Mouse (Mus musculus) MEL (cell line): ENCODE results near the gene Gm38394. TPM values are rescaled to one million over a fixed set of nuclear protein-coding genes. Genes with fewer than 3 reads are reported as not detected.

Source experiments
- DNase-seq: peaks from one replicate; pipeline ENCODE4 v3.0.0; 2011; ENCODE audit warnings: low read depth, low spot score
- H3K27ac ChIP-seq: 2 replicates; pipeline ENCODE4 v1.5.1; 2012; ENCODE audit warnings: low read depth, mild to moderate bottlenecking, control low read depth, low read length, moderate library complexity; ENCODE audit not compliant: control insufficient read depth
- H3K27me3 ChIP-seq, 2 experiments: fragments of 150-350 bp in 1 of 2; sonication (generic) in 1 of 2; 2 replicates each; pipeline ENCODE4 v1.6.1; 2012; ENCODE audit warnings: low read length in 2 of 2, mild to moderate bottlenecking in 2 of 2, improper control_type of control experiment in 1 of 2, moderate library complexity in 1 of 2; ENCODE audit not compliant: insufficient read depth in 2 of 2, control insufficient read depth in 1 of 2
- H3K36me3 ChIP-seq, 2 experiments: 2 replicates each; pipeline ENCODE4 v1.6.1; 2012 to 2014; ENCODE audit warnings: low read length in 2 of 2, improper control_type of control experiment in 1 of 2, inconsistent platforms in 1 of 2, mild to moderate bottlenecking in 1 of 2; ENCODE audit not compliant: insufficient read depth in 2 of 2, control insufficient read depth in 1 of 2
- H3K4me1 ChIP-seq, 2 experiments: fragments of 150-350 bp in 1 of 2; sonication (generic) in 1 of 2; 2 replicates each; pipeline ENCODE4 v1.6.1; 2012; ENCODE audit warnings: low read length in 2 of 2, improper control_type of control experiment in 1 of 2, mild to moderate bottlenecking in 1 of 2; ENCODE audit not compliant: insufficient read depth in 2 of 2, control insufficient read depth in 1 of 2
- H3K4me3 ChIP-seq, 2 experiments: fragments of 150-350 bp in 1 of 2; sonication (generic) in 1 of 2; 2 replicates each; pipeline ENCODE4 v1.5.1; 2012; ENCODE audit warnings: low read depth in 2 of 2, low read length in 2 of 2, mild to moderate bottlenecking in 2 of 2, moderate library complexity in 2 of 2, control low read depth in 1 of 2, improper control_type of control experiment in 1 of 2; ENCODE audit not compliant: control insufficient read depth in 1 of 2, insufficient read depth in 1 of 2
- H3K79me2 ChIP-seq: 2 replicates; pipeline ENCODE4 v1.6.1; 2012; ENCODE audit warnings: mild to moderate bottlenecking, low read length, moderate library complexity; ENCODE audit not compliant: control insufficient read depth, poor library complexity, insufficient read depth
- H3K9ac ChIP-seq: 2 replicates; pipeline ENCODE4 v1.6.1; 2012; ENCODE audit warnings: low read depth, mild to moderate bottlenecking, control low read depth, low read length, moderate library complexity; ENCODE audit not compliant: control insufficient read depth, poor library complexity, severe bottlenecking
- H3K9me3 ChIP-seq: fragments of 150-350 bp; sonication (generic); replicated peaks from 2 replicates; pipeline ENCODE4 v1.6.1; 2012; ENCODE audit warnings: mild to moderate bottlenecking, low read length, improper control_type of control experiment, moderate library complexity; ENCODE audit not compliant: insufficient read depth
- CTCF ChIP-seq, 3 experiments: IDR thresholded peaks in 2 of 3; conservative IDR thresholded peaks in 1 of 3; 2 replicates each; pipeline ENCODE4 v1.5.1; 2011 to 2012; ENCODE audit warnings: low read length in 3 of 3, low read depth in 2 of 3, mild to moderate bottlenecking in 2 of 3, improper control_type of control experiment in 1 of 3, inconsistent platforms in 1 of 3, mixed read lengths in 1 of 3, moderate library complexity in 1 of 3; ENCODE audit not compliant: control insufficient read depth in 1 of 3, insufficient read depth in 1 of 3, poor library complexity in 1 of 3, severe bottlenecking in 1 of 3
- E2F4 ChIP-seq: IDR thresholded peaks from 2 replicates; pipeline ENCODE4 v1.6.1; 2011; ENCODE audit warnings: low read depth, low read length, improper control_type of control experiment, borderline replicate concordance
- EP300 ChIP-seq, 2 experiments: IDR thresholded peaks; 2 replicates each; pipeline ENCODE4 v1.6.1; 2011; ENCODE audit warnings: improper control_type of control experiment in 2 of 2, low read length in 2 of 2, low read depth in 1 of 2, mild to moderate bottlenecking in 1 of 2
- KAT2A ChIP-seq: conservative IDR thresholded peaks from 2 replicates; pipeline ENCODE4 v1.6.1; 2012; ENCODE audit warnings: low read depth, low read length, improper control_type of control experiment, inconsistent platforms
- MAX ChIP-seq: IDR thresholded peaks from 2 replicates; pipeline ENCODE4 v1.6.1; 2011; ENCODE audit warnings: low read length, improper control_type of control experiment
- MAZ ChIP-seq: IDR thresholded peaks from 2 replicates; pipeline ENCODE4 v1.6.1; 2012; ENCODE audit warnings: low read depth, mild to moderate bottlenecking, inconsistent platforms, low read length, improper control_type of control experiment
- MXI1 ChIP-seq: IDR thresholded peaks from 2 replicates; pipeline ENCODE4 v1.6.1; 2011; ENCODE audit warnings: mild to moderate bottlenecking, low read depth, low read length, improper control_type of control experiment
- MYB ChIP-seq: IDR thresholded peaks from 2 replicates; pipeline ENCODE4 v1.6.1; 2011; ENCODE audit warnings: mild to moderate bottlenecking, low read depth, low read length, improper control_type of control experiment
- MYC ChIP-seq: IDR thresholded peaks from 2 replicates; pipeline ENCODE4 v1.6.1; 2011; ENCODE audit warnings: low read depth, mild to moderate bottlenecking, low read length, improper control_type of control experiment, moderate library complexity
- NELFE ChIP-seq: IDR thresholded peaks from 2 replicates; pipeline ENCODE4 v1.6.1; 2011; ENCODE audit warnings: low read depth, low read length, improper control_type of control experiment
- NRF1 ChIP-seq: IDR thresholded peaks from 2 replicates; pipeline ENCODE4 v1.6.1; 2014; ENCODE audit warnings: low read depth, mild to moderate bottlenecking, inconsistent platforms, low read length, improper control_type of control experiment, moderate library complexity; ENCODE audit not compliant: poor library complexity, insufficient read depth, severe bottlenecking
- POLR2A ChIP-seq, 2 experiments: IDR thresholded peaks; 2 replicates each; pipeline ENCODE4 v1.6.1; 2011 to 2012; ENCODE audit warnings: low read length in 2 of 2, mild to moderate bottlenecking in 2 of 2, control low read depth in 1 of 2, improper control_type of control experiment in 1 of 2, low read depth in 1 of 2, moderate library complexity in 1 of 2; ENCODE audit not compliant: control insufficient read depth in 1 of 2, insufficient read depth in 1 of 2, poor library complexity in 1 of 2
- POLR2AphosphoS2 ChIP-seq: IDR thresholded peaks from 2 replicates; pipeline ENCODE4 v1.6.1; 2011; ENCODE audit warnings: low read length, improper control_type of control experiment
- POLR2AphosphoS5 ChIP-seq: IDR thresholded peaks from 2 replicates; pipeline ENCODE4 v1.6.1; 2012; ENCODE audit warnings: low read depth, borderline replicate concordance, mild to moderate bottlenecking, inconsistent platforms, low read length, moderate library complexity, mixed read lengths
- RAD21 ChIP-seq: IDR thresholded peaks from 2 replicates; pipeline ENCODE4 v1.6.1; 2011; ENCODE audit warnings: mild to moderate bottlenecking, low read depth, low read length, improper control_type of control experiment
- SIN3A ChIP-seq: IDR thresholded peaks from 2 replicates; pipeline ENCODE4 v1.6.1; 2012; ENCODE audit warnings: low read length, improper control_type of control experiment, inconsistent platforms
- SMC3 ChIP-seq: IDR thresholded peaks from 2 replicates; pipeline ENCODE4 v1.6.1; 2011; ENCODE audit warnings: low read depth, low read length, improper control_type of control experiment
- TAL1 ChIP-seq: IDR thresholded peaks from 2 replicates; pipeline ENCODE4 v1.6.1; 2012; ENCODE audit warnings: mild to moderate bottlenecking, inconsistent platforms, low read length, moderate library complexity, mixed read lengths
- TBP ChIP-seq: IDR thresholded peaks from 2 replicates; pipeline ENCODE4 v1.8.0; 2011; ENCODE audit warnings: low read depth, low read length, improper control_type of control experiment
- TCF12 ChIP-seq: IDR thresholded peaks from 2 replicates; pipeline ENCODE4 v1.6.1; 2014; ENCODE audit warnings: low read depth, mild to moderate bottlenecking, inconsistent platforms, low read length, improper control_type of control experiment, moderate library complexity
- ZC3H11A ChIP-seq: IDR thresholded peaks from 2 replicates; pipeline ENCODE4 v1.6.1; 2012; ENCODE audit warnings: low read depth, mild to moderate bottlenecking, inconsistent platforms, low read length, improper control_type of control experiment
- ZNF384 ChIP-seq: IDR thresholded peaks from 2 replicates; pipeline ENCODE4 v1.6.1; 2012; ENCODE audit warnings: low read depth, mild to moderate bottlenecking, inconsistent platforms, low read length, improper control_type of control experiment
- polyA plus RNA-seq, 2 experiments: library from polyadenylated mRNA; stranded (reverse) in 1 of 2; unstranded in 1 of 2; fragments of >175 nt in 1 of 2; fragments of >200 nt in 1 of 2; gene quantifications; 2 replicates each; pipeline versions ENCODE4 v1.2.1 to v1.2.4; 2012; ENCODE audit warnings: low replicate concordance in 2 of 2, low read depth in 1 of 2; ENCODE audit not compliant: insufficient read length in 2 of 2, insufficient read depth in 1 of 2, missing spikeins in 1 of 2
- total RNA-seq: library from RNA; depleted of rRNA; stranded (reverse); fragments of 300-350 nt; gene quantifications from 2 replicates; pipeline ENCODE4 v1.2.3, GENCODE M21; 2012

Gene Gm38394
- total and polyA plus RNA-seq, 3 experiments = 1.0 to 5.2 TPM; not detected in 1

DNA sequence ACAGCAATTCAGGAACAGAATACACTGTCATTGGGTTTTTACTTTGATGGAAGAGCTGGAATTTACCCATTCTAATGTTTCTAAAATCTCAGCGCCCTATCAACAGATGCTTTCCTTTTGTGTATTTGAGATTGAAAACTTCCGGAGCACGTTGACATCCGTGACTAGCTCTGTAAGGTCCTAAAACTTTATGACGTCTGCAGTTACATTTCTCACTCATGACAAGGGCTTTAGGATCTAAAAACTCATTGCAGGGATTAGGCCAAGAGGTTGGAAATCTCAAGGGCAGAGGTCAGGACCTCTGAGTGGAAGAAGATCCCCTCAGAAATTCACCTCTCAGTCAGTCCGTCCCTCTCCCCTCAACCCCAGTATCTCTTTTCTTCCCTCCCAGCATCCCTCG is 27.2 kb upstream of the Gm38394 start:
- no peaks in the 10 kb centered on the region for H3K36me3 ChIP-seq
- no peak overlapping the region for H3K4me3 ChIP-seq
- no peak for DNase-seq

DNA sequence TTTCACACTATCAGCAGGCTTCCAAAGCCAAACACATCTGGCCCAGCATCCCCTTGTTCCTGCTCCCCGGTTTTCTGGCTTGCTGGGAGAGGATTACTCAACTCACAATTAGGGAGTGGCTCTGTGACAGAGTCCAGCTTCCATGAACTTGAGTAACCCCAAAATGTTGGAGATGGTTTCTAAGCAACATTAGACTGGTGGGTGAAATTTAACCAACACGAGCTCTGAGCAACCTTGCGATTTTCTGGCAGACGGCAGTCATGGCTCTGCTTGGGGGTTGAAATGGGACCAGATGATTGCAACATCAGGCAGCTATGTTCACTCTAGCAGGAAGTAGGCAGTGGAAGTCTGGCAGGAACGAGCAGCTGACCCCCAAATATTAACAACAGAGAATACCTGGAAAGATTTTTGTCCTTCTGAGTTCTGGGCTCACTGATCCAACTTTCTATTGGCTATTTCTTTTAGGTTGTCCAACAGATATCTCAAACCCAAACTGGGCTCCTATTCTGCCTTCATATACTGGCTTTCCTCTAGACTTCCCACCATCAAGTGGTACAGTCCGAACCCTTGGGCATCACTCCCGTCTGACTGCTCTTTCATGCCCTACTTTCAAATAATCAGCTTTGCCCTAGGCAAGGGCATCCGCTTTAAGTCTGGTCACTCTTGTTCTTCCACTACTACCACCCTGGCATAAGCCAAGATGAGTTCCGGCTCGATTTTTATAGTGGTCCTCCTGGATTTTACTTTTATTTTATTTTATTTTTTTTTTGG is 24.8 kb upstream of the Gm38394 start:
- H3K4me1 ChIP-seq = no peaks in the 10 kb centered on the region
- no peak overlapping the region for H3K9ac ChIP-seq
- TF ChIP-seq ZNF384 = no peak
- no peak for TF ChIP-seq MXI1
- TF ChIP-seq SMC3 = no peak
- TF ChIP-seq POLR2A (IDR thresholded peaks at IDR 0.05; ENCODE audit: control insufficient read depth in 1 of 2, insufficient read depth in 1 of 2, low read depth in 1 of 2, low read length in 2 of 2, poor library complexity in 1 of 2) = no peak
- no peak for TF ChIP-seq SIN3A
- no peak for TF ChIP-seq TCF12
- no peak for TF ChIP-seq MYB
- TF ChIP-seq NELFE = no peak
- H3K4me3 ChIP-seq = no peak overlapping the region
- H3K36me3 ChIP-seq = no peaks in the 10 kb centered on the region
- H3K27me3 ChIP-seq = peaks cover 3 to 5% of the 10 kb centered on the region in 2 experiments; a peak in 3 of 4 replicates
- no peaks in the 10 kb centered on the region for H3K79me2 ChIP-seq
- H3K27ac ChIP-seq = no peak overlapping the region
- no peak for DNase-seq
- H3K9me3 ChIP-seq = no peaks in the 10 kb centered on the region

More for the DNA sequence above, 27.2 kb upstream of the Gm38394 start:
- Histone ChIP-seq H3K9ac (no peak overlapping the region), H3K4me1 (no peaks in the 10 kb centered on the region)
- TF ChIP-seq KAT2A (no peak), MXI1 (no peak)
- TF ChIP-seq, all 39 proteins: peak for 0
- Histone ChIP-seq H3K27me3 (peaks cover 0 to 5% of the 10 kb centered on the region in 2 experiments; a peak in 2 of 4 replicates), H3K27ac (no peak overlapping the region), H3K9me3 (no peaks in the 10 kb centered on the region), H3K79me2 (no peaks in the 10 kb centered on the region)

DNA sequence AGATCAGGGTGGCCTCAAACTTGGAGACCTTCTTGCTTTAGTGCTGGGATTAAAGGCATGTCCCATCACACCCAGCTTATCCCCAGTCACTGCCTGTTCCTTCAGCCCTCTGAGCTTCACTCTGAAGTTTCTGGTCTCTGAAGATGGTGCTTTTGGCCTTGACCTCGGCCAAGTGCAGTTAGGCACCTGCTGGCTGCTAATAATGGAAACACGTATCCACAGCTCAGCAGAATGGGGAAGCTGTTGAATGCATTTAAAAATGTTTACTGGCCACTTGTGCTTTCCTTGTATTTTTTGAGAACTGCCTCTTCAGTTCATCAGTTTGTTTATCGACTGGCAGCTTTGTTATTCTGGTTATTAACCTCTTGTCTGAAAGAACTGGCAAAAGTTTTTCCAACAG is 10.7 kb upstream of the Gm38394 start:
- TF ChIP-seq CTCF (IDR thresholded peaks at IDR 0.05 in 2 of 3, conservative IDR thresholded peaks at IDR 0.05 in 1 of 3; ENCODE audit: control insufficient read depth in 1 of 3, insufficient read depth in 1 of 3, low read depth in 2 of 3, low read length in 3 of 3, poor library complexity in 1 of 3, severe bottlenecking in 1 of 3) (no peak), TAL1 (no peak), MAZ (no peak), TBP (no peak), EP300 (IDR thresholded peaks at IDR 0.05; ENCODE audit: low read depth in 1 of 2, low read length in 2 of 2) (no peak), POLR2AphosphoS5 (no peak), KAT2A (no peak), MAX (no peak), E2F4 (no peak), MXI1 (no peak), MYC (no peak), NRF1 (no peak), MYB (no peak), POLR2AphosphoS2 (no peak), ZC3H11A (no peak), RAD21 (no peak)
- H3K36me3 ChIP-seq = no peaks in the 10 kb centered on the region
- H3K9ac ChIP-seq = no peak overlapping the region
- no peaks in the 10 kb centered on the region for H3K9me3 ChIP-seq
- H3K27me3 ChIP-seq = no peaks in the 10 kb centered on the region
- DNase-seq = no peak
- H3K79me2 ChIP-seq = no peaks in the 10 kb centered on the region
- no peaks in the 10 kb centered on the region for H3K4me1 ChIP-seq
- H3K27ac ChIP-seq = no peak overlapping the region
- H3K4me3 ChIP-seq = no peak overlapping the region
